Mouse (Mus musculus): Measurements from ENCODE around the gene Spdye4c. TPM values are rescaled to one million over a fixed set of nuclear protein-coding genes. Genes with fewer than 3 reads are reported as not detected.

Spdye4c gene
- polyA plus RNA-seq (2014; fragmentation: Illumina TruSeq; extraction: RNeasy Lipid Tissue Mini Kit (QIAGEN cat#74804); ENCODE audit: low read depth, low replicate concordance), result 28.7 TPM

DNA sequence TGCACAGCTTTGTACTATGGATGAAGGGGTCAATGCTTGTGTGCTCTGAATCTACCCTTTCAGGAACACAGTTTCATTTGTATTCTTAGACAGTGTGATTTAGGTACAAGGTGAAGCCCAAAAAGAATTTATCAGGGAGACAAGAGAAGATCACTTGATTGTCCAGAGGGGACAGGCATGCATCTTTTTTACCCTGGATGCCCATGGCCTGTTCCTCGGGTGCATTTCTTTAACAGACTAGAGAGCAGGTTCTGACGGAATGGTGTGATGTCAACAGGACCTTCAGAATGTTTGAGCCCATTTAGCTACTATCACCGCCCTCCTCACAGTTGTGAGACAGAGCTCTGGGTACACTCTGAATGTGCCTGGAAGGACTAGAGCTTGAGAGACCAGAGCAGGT lies at the start of gene Spdye4c:
Gene Spdye4c, plus strand, starts transcription at position 301 of the 400 bp plus-strand sequence.

Other genes starting within 250 kb of the Spdye4c start
- gene Anapc1, start 96.2 kb downstream of the Spdye4c start, polyA plus RNA-seq (2014; fragmentation: Illumina TruSeq; extraction: RNeasy Lipid Tissue Mini Kit (QIAGEN cat#74804); ENCODE audit: low read depth, low replicate concordance), result 50.9 TPM
- gene Mertk, start 107.7 kb downstream of the Spdye4c start, polyA plus RNA-seq (2014; fragmentation: Illumina TruSeq; extraction: RNeasy Lipid Tissue Mini Kit (QIAGEN cat#74804); ENCODE audit: low read depth, low replicate concordance), result 7.6 TPM
- gene Tmem87b, start 226.9 kb downstream of the Spdye4c start, polyA plus RNA-seq (2014; fragmentation: Illumina TruSeq; extraction: RNeasy Lipid Tissue Mini Kit (QIAGEN cat#74804); ENCODE audit: low read depth, low replicate concordance), result 23.0 TPM

All from testis, adult 10 weeks (tissue).